Mouse (Mus musculus): ENCODE data around the gene Khnyn. TPM values are rescaled to one million over a fixed set of nuclear protein-coding genes. Genes with fewer than 3 reads are reported as not detected.

The Khnyn gene
- polyA plus RNA-seq (2017; shearing (Covaris generic)), result 90.5 TPM

GRCm38 (mm10) chr14:55884713-55885113 lies at the start of gene Khnyn:
Gene Khnyn, plus strand, starts transcription at chr14:55884947.

GRCm38 (mm10) chr14:55853621-55854285 lies 31.0 kb upstream of the Khnyn start, which contains the start of gene Nynrin:
Gene Nynrin, plus strand, starts transcription at chr14:55854010.

GRCm38 (mm10) chr14:55884166-55884565 lies 581 bp upstream of the Khnyn start, which contains the start of gene Cbln3:
Gene Cbln3, minus strand, starts transcription at chr14:55884392.

GRCm38 (mm10) chr14:55899701-55900413 lies 15.1 kb downstream of the Khnyn start, which contains the start of gene Sdr39u1:
Gene Sdr39u1, minus strand, starts transcription at chr14:55900293.

GRCm38 (mm10) chr14:55944575-55944974 lies 59.8 kb downstream of the Khnyn start, which contains the start of gene Cma1:
Gene Cma1, minus strand, starts transcription at chr14:55944675.

Other genes with a start within 250 kb of the Khnyn start
- 53.3 TPM for gene Ipo4, start 249.0 kb upstream of the Khnyn start, polyA plus RNA-seq (2017; shearing (Covaris generic))
- gene Gm49378, start 247.1 kb upstream of the Khnyn start, polyA plus RNA-seq (2017; shearing (Covaris generic)), result 2.8 TPM
- gene Tm9sf1, start 241.1 kb upstream of the Khnyn start, polyA plus RNA-seq (2017; shearing (Covaris generic)), result 96.0 TPM
- 1.6 TPM for gene Tssk4, start 234.8 kb upstream of the Khnyn start, polyA plus RNA-seq (2017; shearing (Covaris generic))
- 112 TPM for gene Mdp1, start 224.4 kb upstream of the Khnyn start, polyA plus RNA-seq (2017; shearing (Covaris generic))
- gene Gmpr2, start 213.0 kb upstream of the Khnyn start, polyA plus RNA-seq (2017; shearing (Covaris generic)), result 58.4 TPM
- gene Nedd8, start 212.8 kb upstream of the Khnyn start, polyA plus RNA-seq (2017; shearing (Covaris generic)), result 496 TPM
- 66.3 TPM for gene Tinf2, start 203.1 kb upstream of the Khnyn start, polyA plus RNA-seq (2017; shearing (Covaris generic))
- 0.26 TPM for gene Tgm1, start 171.0 kb upstream of the Khnyn start, polyA plus RNA-seq (2017; shearing (Covaris generic))
- gene Rabggta, start 162.7 kb upstream of the Khnyn start, polyA plus RNA-seq (2017; shearing (Covaris generic)), result 90.8 TPM
- 54.2 TPM for gene Dhrs1, start 139.3 kb upstream of the Khnyn start, polyA plus RNA-seq (2017; shearing (Covaris generic))
- gene Nop9, start 139.3 kb upstream of the Khnyn start, polyA plus RNA-seq (2017; shearing (Covaris generic)), result 12.1 TPM
- gene Cideb, start 126.5 kb upstream of the Khnyn start, polyA plus RNA-seq (2017; shearing (Covaris generic)), result not detected
- not detected for gene Ltb4r2, start 123.5 kb upstream of the Khnyn start, polyA plus RNA-seq (2017; shearing (Covaris generic))
- 1.4 TPM for gene Ltb4r1, start 119.0 kb upstream of the Khnyn start, polyA plus RNA-seq (2017; shearing (Covaris generic))
- not detected for gene Adcy4, start 100.9 kb upstream of the Khnyn start, polyA plus RNA-seq (2017; shearing (Covaris generic))
- gene Ripk3, start 96.1 kb upstream of the Khnyn start, polyA plus RNA-seq (2017; shearing (Covaris generic)), result 79.6 TPM
- not detected for gene Nfatc4, start 61.8 kb upstream of the Khnyn start, polyA plus RNA-seq (2017; shearing (Covaris generic))
- 1.7 TPM for gene Nynrin, start 30.9 kb upstream of the Khnyn start, polyA plus RNA-seq (2017; shearing (Covaris generic))
- 0.25 TPM for gene Cbln3, start 555 bp upstream of the Khnyn start, polyA plus RNA-seq (2017; shearing (Covaris generic))
- 86.9 TPM for gene Sdr39u1, start 15.3 kb downstream of the Khnyn start, polyA plus RNA-seq (2017; shearing (Covaris generic))
- gene Cma1, start 59.7 kb downstream of the Khnyn start, polyA plus RNA-seq (2017; shearing (Covaris generic)), result not detected
- not detected for gene Cma2, start 66.0 kb downstream of the Khnyn start, polyA plus RNA-seq (2017; shearing (Covaris generic))
- not detected for gene Mcpt1, start 133.0 kb downstream of the Khnyn start, polyA plus RNA-seq (2017; shearing (Covaris generic))
- gene Mcpt9, start 145.5 kb downstream of the Khnyn start, polyA plus RNA-seq (2017; shearing (Covaris generic)), result not detected
- gene Mcpt2, start 157.1 kb downstream of the Khnyn start, polyA plus RNA-seq (2017; shearing (Covaris generic)), result not detected
- gene Mcpt4, start 177.4 kb downstream of the Khnyn start, polyA plus RNA-seq (2017; shearing (Covaris generic)), result not detected
- gene Mcpt8, start 200.3 kb downstream of the Khnyn start, polyA plus RNA-seq (2017; shearing (Covaris generic)), result not detected
- not detected for gene Ctsg, start 217.6 kb downstream of the Khnyn start, polyA plus RNA-seq (2017; shearing (Covaris generic))
- not detected for gene Gzme, start 235.7 kb downstream of the Khnyn start, polyA plus RNA-seq (2017; shearing (Covaris generic))
- not detected for gene Gzmd, start 247.7 kb downstream of the Khnyn start, polyA plus RNA-seq (2017; shearing (Covaris generic))